Mouse (Mus musculus): ENCODE measurements around the gene Fcrl5. TPM values are rescaled to one million over a fixed set of nuclear protein-coding genes. Genes with fewer than 3 reads are reported as not detected.
A peak's percentile ranks its signal among the peaks of the same experiment; 100 is the strongest.

Fcrl5 gene
- polyA plus RNA-seq, 1 experiment from 2014 or later, result not detected

GRCm38 (mm10) chr3:87540714-87541113, 105.1 kb downstream of the Fcrl5 start:
- peak; percentile 62 for ATAC-seq

DNA sequence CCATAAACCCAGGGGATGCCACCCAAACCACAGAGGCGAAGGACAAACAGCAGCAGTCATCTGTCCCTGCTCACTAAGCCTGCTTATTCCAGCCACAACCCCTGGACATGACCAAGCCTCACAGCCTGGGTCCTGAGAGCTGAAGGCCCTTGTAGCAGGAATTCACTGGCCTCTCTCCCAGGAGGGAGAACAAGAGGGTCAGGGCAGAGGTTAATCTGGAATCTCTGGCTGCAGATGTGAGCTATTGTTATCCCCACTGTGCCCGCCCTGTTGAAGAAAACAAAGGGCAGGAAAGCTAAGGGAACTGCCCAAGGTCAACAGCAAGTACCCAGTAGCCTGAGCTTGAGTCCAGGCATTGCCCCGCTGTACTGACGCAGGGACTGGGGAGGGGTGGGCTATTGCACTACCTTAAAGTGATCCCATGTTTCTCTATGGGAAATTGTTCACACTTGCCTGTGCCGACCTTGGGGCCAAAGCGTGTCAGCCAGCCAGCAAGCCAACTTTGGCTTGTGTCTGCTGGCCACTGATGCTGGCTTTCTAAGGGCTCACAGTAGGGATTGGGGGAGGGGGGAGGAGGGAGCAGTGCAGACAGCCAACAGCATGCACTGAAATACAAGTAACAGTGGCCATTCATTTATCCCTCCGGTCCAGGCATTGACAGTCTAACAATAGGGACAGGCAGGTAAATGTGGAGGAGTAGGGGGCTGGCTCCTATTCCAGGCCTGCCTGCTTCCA, 107.1 kb downstream of the Fcrl5 start:
- WGBS (ENCODE audit: insufficient replicate concordance), result 71% methylated on average over 7 of the region's 7 CpGs
- no peaks in the 10 kb centered on the region for H3K27me3 ChIP-seq (ENCODE audit: insufficient read depth, low read length)
- no peak overlapping the region for H3K9ac ChIP-seq (replicated peaks)
- ATAC-seq, result no peak
- 0 out of 2 replicates have a peak, but pooled peaks cover 7% of the 10 kb centered on the region for H3K36me3 ChIP-seq (replicated peaks; ENCODE audit: insufficient read depth, low read length)
- H3K4me1 ChIP-seq (ENCODE audit: insufficient read depth), result peaks cover 35% of the 10 kb centered on the region
- H3K27ac ChIP-seq (ENCODE audit: low read depth), result no peak overlapping the region
- H3K9me3 ChIP-seq (ENCODE audit: low read length), result no peaks in the 10 kb centered on the region
- H3K4me3 ChIP-seq (ENCODE audit: low read depth, low read length), result no peak overlapping the region
- no peak for DNase-seq
- no peak overlapping the region for H3K4me2 ChIP-seq (ENCODE audit: low read depth, low read length)
- TF ChIP-seq EP300 (IDR thresholded peaks at IDR 0.05; ENCODE audit: low read depth) (no peak), CTCF (IDR thresholded peaks at IDR 0.05; ENCODE audit: low read depth) (no peak)

More at GRCm38 (mm10) chr3:87540714-87541113, 105.1 kb downstream of the Fcrl5 start:
- no peak for DNase-seq
- H3K4me3 ChIP-seq (ENCODE audit: low read depth, low read length), result no peak overlapping the region
- peaks cover 35% of the 10 kb centered on the region for H3K4me1 ChIP-seq (ENCODE audit: insufficient read depth)
- no peak overlapping the region; the same call in 1 of the 2 replicates for H3K4me2 ChIP-seq (ENCODE audit: low read depth, low read length)
- peak overlapping the region; percentile 78 for H3K27ac ChIP-seq (ENCODE audit: low read depth)
- H3K9me3 ChIP-seq (ENCODE audit: low read length), result no peaks in the 10 kb centered on the region
- H3K36me3 ChIP-seq (replicated peaks; ENCODE audit: insufficient read depth, low read length), result peaks cover 15% of the 10 kb centered on the region
- WGBS (ENCODE audit: insufficient replicate concordance), result 62% methylated on average over 8 of the region's 8 CpGs
- H3K27me3 ChIP-seq (ENCODE audit: insufficient read depth, low read length), result no peaks in the 10 kb centered on the region
- no peak overlapping the region; the same call in 1 of the 2 replicates for H3K9ac ChIP-seq (replicated peaks)
- no peak for TF ChIP-seq EP300 (IDR thresholded peaks at IDR 0.05; ENCODE audit: low read depth)
- no peak for TF ChIP-seq CTCF (IDR thresholded peaks at IDR 0.05; ENCODE audit: low read depth)

DNA sequence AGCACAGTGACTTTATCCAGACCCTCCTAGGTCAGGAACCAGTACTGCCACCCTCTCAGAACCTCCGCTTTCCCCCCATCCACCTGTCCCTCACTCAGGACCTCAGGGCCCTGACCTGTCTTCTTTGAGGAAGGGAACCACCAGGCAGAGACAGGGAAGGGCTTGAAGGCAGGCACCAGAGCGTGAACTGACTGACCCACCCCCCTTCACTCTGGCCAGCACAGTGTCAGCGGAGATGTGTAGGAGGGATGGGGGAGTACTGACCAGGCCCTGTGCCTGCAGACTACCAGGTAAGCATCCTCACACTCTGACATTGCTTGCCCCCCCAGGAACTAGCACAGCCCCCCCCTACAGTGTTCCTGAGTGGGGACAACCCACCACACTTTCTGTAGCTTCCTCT, 110.0 kb downstream of the Fcrl5 start:
- no peaks in the 10 kb centered on the region for H3K36me3 ChIP-seq (replicated peaks; ENCODE audit: insufficient read depth, low read length)
- H3K4me1 ChIP-seq (ENCODE audit: insufficient read depth), result peaks cover 26% of the 10 kb centered on the region
- ATAC-seq, result no peak
- no peak overlapping the region for H3K4me3 ChIP-seq (ENCODE audit: low read depth, low read length)
- TF ChIP-seq EP300 (IDR thresholded peaks at IDR 0.05; ENCODE audit: low read depth) (no peak), CTCF (IDR thresholded peaks at IDR 0.05; ENCODE audit: low read depth) (no peak)
- H3K27me3 ChIP-seq (ENCODE audit: insufficient read depth, low read length), result peaks cover 6% of the 10 kb centered on the region; the same call in 1 of the 2 replicates
- H3K4me2 ChIP-seq (ENCODE audit: low read depth, low read length), result no peak overlapping the region
- H3K27ac ChIP-seq (ENCODE audit: low read depth), result no peak overlapping the region
- DNase-seq, result no peak
- no peak overlapping the region for H3K9ac ChIP-seq (replicated peaks)
- WGBS (ENCODE audit: insufficient replicate concordance), result 74% methylated on average over 3 of the region's 3 CpGs
- no peaks in the 10 kb centered on the region for H3K9me3 ChIP-seq (ENCODE audit: low read length)

DNA sequence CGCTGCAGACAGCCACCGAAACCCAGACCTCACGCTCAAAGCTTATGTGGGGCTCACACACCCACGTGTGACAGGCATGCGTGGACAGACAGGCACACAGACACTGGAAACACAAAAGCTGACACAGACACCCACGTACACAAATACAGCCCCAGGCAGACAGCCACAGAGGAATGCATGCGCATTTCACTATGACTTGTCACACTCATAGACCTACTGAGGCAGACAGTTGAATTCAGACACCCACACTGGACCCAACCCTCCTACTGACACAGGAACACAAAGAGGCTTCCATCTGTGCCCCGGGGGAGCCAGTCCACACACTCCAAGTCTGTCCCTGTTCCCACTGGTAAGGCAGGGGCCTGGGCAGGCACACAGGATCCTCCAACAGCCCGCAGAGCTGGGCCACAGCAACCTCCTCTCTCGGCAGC, 110.7 kb downstream of the Fcrl5 start:
- WGBS (ENCODE audit: insufficient replicate concordance), result 71% methylated on average over 10 of the region's 10 CpGs
- TF ChIP-seq CTCF (IDR thresholded peaks at IDR 0.05; ENCODE audit: low read depth) (no peak), EP300 (IDR thresholded peaks at IDR 0.05; ENCODE audit: low read depth) (no peak)

DNA sequence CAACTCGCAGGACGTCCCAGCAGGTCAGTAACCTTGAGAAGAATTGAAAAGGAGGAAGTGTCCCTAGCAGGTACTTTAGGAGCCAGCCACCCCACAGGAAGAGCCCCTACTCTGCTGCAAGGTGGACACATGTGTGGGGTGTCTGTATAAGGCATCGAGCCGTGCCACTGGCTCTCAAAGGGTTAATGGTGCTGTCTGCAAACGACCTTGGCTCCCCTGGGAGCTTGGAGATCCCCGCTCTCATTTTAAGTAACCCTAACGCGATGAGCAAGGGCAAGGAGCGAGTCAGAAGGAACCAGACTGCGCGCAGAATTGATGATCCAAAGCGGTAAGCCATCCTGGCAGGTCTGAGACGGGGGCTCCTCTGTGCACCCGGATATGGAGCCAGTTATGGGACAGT, 114.3 kb downstream of the Fcrl5 start:
- Histone ChIP-seq H3K4me3 (ENCODE audit: low read depth, low read length) (no peak overlapping the region), H3K27me3 (ENCODE audit: insufficient read depth, low read length) (peaks cover 12% of the 10 kb centered on the region; the same call in 1 of the 2 replicates), H3K4me2 (ENCODE audit: low read depth, low read length) (no peak overlapping the region), H3K9ac (replicated peaks) (no peak overlapping the region), H3K36me3 (replicated peaks; ENCODE audit: insufficient read depth, low read length) (no peaks in the 10 kb centered on the region), H3K4me1 (ENCODE audit: insufficient read depth) (no peaks in the 10 kb centered on the region), H3K9me3 (ENCODE audit: low read length) (no peaks in the 10 kb centered on the region), H3K27ac (ENCODE audit: low read depth) (no peak overlapping the region)
- 25% methylated on average over 14 of the region's 14 CpGs for WGBS (ENCODE audit: insufficient replicate concordance)
- no peak for DNase-seq
- TF ChIP-seq CTCF (IDR thresholded peaks at IDR 0.05; ENCODE audit: low read depth), result no peak
- TF ChIP-seq EP300 (IDR thresholded peaks at IDR 0.05; ENCODE audit: low read depth), result no peak
- ATAC-seq, result no peak

More for the DNA sequence above, 110.7 kb downstream of the Fcrl5 start:
- no peaks in the 10 kb centered on the region for H3K36me3 ChIP-seq (replicated peaks; ENCODE audit: insufficient read depth, low read length)
- H3K4me1 ChIP-seq (ENCODE audit: insufficient read depth), result peaks cover 19% of the 10 kb centered on the region
- DNase-seq (no peak), ATAC-seq (no peak)
- no peak overlapping the region for H3K9ac ChIP-seq (replicated peaks)
- H3K27ac ChIP-seq (ENCODE audit: low read depth), result no peak overlapping the region
- no peaks in the 10 kb centered on the region for H3K9me3 ChIP-seq (ENCODE audit: low read length)
- H3K27me3 ChIP-seq (ENCODE audit: insufficient read depth, low read length), result peaks cover 9% of the 10 kb centered on the region; the same call in 1 of the 2 replicates
- H3K4me3 ChIP-seq (ENCODE audit: low read depth, low read length), result no peak overlapping the region
- no peak overlapping the region for H3K4me2 ChIP-seq (ENCODE audit: low read depth, low read length)

Other genes starting within 250 kb of the Fcrl5 start
- gene Fcrls, start 172.0 kb upstream of the Fcrl5 start, polyA plus RNA-seq (2015; fragmentation: Nextera tagmentation; extraction: Ambion mirVana), result 0.16 and 0.17 TPM in 2 replicates
- 64.4 and 70.9 TPM in 2 replicates for gene Cd5l, start 77.9 kb upstream of the Fcrl5 start, polyA plus RNA-seq (2015; fragmentation: Nextera tagmentation; extraction: Ambion mirVana)
- 0.95 and 1.7 TPM in 2 replicates for gene Fcrl1, start 59.4 kb upstream of the Fcrl5 start, polyA plus RNA-seq (2015; fragmentation: Nextera tagmentation; extraction: Ambion mirVana)
- 3.6 and 3.9 TPM in 2 replicates for gene Etv3, start 89.6 kb downstream of the Fcrl5 start, polyA plus RNA-seq (2015; fragmentation: Nextera tagmentation; extraction: Ambion mirVana)
- gene Arhgef11, start 181.8 kb downstream of the Fcrl5 start, polyA plus RNA-seq (2015; fragmentation: Nextera tagmentation; extraction: Ambion mirVana), result 2.3 and 2.8 TPM in 2 replicates

Measured in liver, postnatal 0 days (tissue).